Mouse (Mus musculus) E14TG2a.4 (cell line): ENCODE measurements around the gene Ggt5.

Experiments
- H3K27me3 ChIP-seq: 2 replicates; pipeline ENCODE4 v1.6.1; 2014; ENCODE audit warnings: low read length, control low read depth; ENCODE audit not compliant: insufficient read depth
- H3K36me3 ChIP-seq: 2 replicates; pipeline ENCODE4 v1.6.1; 2014; ENCODE audit warnings: low read length, control low read depth; ENCODE audit not compliant: insufficient read depth
- H3K4me1 ChIP-seq: replicated peaks from 2 replicates; pipeline ENCODE4 v1.6.1; 2014; ENCODE audit warnings: low read depth, low read length, control low read depth
- H3K4me3 ChIP-seq: replicated peaks from 2 replicates; pipeline ENCODE4 v1.5.1; 2014; ENCODE audit warnings: mild to moderate bottlenecking, low read length
- H3K9me3 ChIP-seq: 2 replicates; pipeline ENCODE4 v1.6.1; 2014; ENCODE audit warnings: low read length, control low read depth
- CTCF ChIP-seq: conservative IDR thresholded peaks from 2 replicates; pipeline ENCODE4 v1.5.1; 2014; ENCODE audit warnings: low read length
- NANOG ChIP-seq: IDR thresholded peaks from 2 replicates; pipeline ENCODE4 v1.6.1; 2014; ENCODE audit warnings: borderline replicate concordance, low read length, mixed read lengths
- POU5F1 ChIP-seq: IDR thresholded peaks from 2 replicates; pipeline ENCODE4 v1.6.1; 2014; ENCODE audit warnings: low read length, borderline replicate concordance

Gene Ggt5

GRCm38 (mm10) chr10:75654053-75654452, 64.9 kb downstream of the Ggt5 start:
- Histone ChIP-seq H3K9me3 (no peaks in the 10 kb centered on the region), H3K4me1 (peaks cover 41% of the 10 kb centered on the region), H3K27me3 (no peaks in the 10 kb centered on the region), H3K36me3 (peaks cover 94% of the 10 kb centered on the region), H3K4me3 (no peak overlapping the region)
- TF ChIP-seq CTCF = no peak
- no peak for TF ChIP-seq NANOG
- TF ChIP-seq POU5F1 = no peak

GRCm38 (mm10) chr10:75657165-75657564, 68.0 kb downstream of the Ggt5 start:
- Histone ChIP-seq H3K36me3 (peaks cover 100% of the 10 kb centered on the region), H3K4me3 (no peak overlapping the region), H3K27me3 (no peaks in the 10 kb centered on the region), H3K4me1 (peaks cover 11% of the 10 kb centered on the region), H3K9me3 (no peaks in the 10 kb centered on the region)
- no peak for TF ChIP-seq POU5F1
- TF ChIP-seq NANOG = no peak
- no peak for TF ChIP-seq CTCF

- Histone ChIP-seq H3K9me3 (no peaks in the 10 kb centered on the region), H3K27me3 (no peaks in the 10 kb centered on the region), H3K4me1 (peaks cover 6% of the 10 kb centered on the region; the same call in 1 of the 2 replicates), H3K4me3 (no peak overlapping the region), H3K36me3 (peaks cover 100% of the 10 kb centered on the region)
- no peak for TF ChIP-seq POU5F1
- TF ChIP-seq NANOG = no peak
- TF ChIP-seq CTCF = no peak
These were observed 68.6 kb downstream of the Ggt5 start for GRCm38 (mm10) chr10:75657772-75658171.

- Histone ChIP-seq H3K36me3 (peaks cover 96% of the 10 kb centered on the region), H3K27me3 (peaks cover 4% of the 10 kb centered on the region), H3K4me1 (peaks cover 13% of the 10 kb centered on the region), H3K9me3 (no peaks in the 10 kb centered on the region), H3K4me3 (no peak overlapping the region)
- TF ChIP-seq POU5F1 = no peak
- TF ChIP-seq CTCF = no peak
- TF ChIP-seq NANOG = no peak
These were observed 72.2 kb downstream of the Ggt5 start for GRCm38 (mm10) chr10:75661381-75661780.

- Histone ChIP-seq H3K9me3 (no peaks in the 10 kb centered on the region), H3K4me3 (no peak overlapping the region), H3K27me3 (peaks cover 9% of the 10 kb centered on the region), H3K36me3 (peaks cover 96% of the 10 kb centered on the region), H3K4me1 (peaks cover 18% of the 10 kb centered on the region)
- TF ChIP-seq CTCF = no peak
- TF ChIP-seq POU5F1 = no peak
- no peak for TF ChIP-seq NANOG
These were observed 72.7 kb downstream of the Ggt5 start for GRCm38 (mm10) chr10:75661876-75662275.

GRCm38 (mm10) chr10:75662575-75662974, 73.4 kb downstream of the Ggt5 start:
- Histone ChIP-seq H3K36me3 (peaks cover 90% of the 10 kb centered on the region), H3K4me1 (peaks cover 22% of the 10 kb centered on the region), H3K4me3 (no peak overlapping the region), H3K9me3 (no peaks in the 10 kb centered on the region), H3K27me3 (peaks cover 16% of the 10 kb centered on the region)
- TF ChIP-seq POU5F1 = no peak
- no peak for TF ChIP-seq NANOG
- no peak for TF ChIP-seq CTCF

- Histone ChIP-seq H3K4me3 (no peak overlapping the region), H3K36me3 (peaks cover 84% of the 10 kb centered on the region), H3K4me1 (peaks cover 25% of the 10 kb centered on the region), H3K9me3 (no peaks in the 10 kb centered on the region), H3K27me3 (peaks cover 38% of the 10 kb centered on the region)
- TF ChIP-seq POU5F1 (no peak), CTCF (no peak), NANOG (no peak)
These were observed 75.6 kb downstream of the Ggt5 start for GRCm38 (mm10) chr10:75664673-75665270.

- Histone ChIP-seq H3K4me3 (peak overlapping the region; percentile 79), H3K9me3 (no peaks in the 10 kb centered on the region), H3K27me3 (peaks cover 45% of the 10 kb centered on the region), H3K4me1 (peaks cover 25% of the 10 kb centered on the region), H3K36me3 (peaks cover 84% of the 10 kb centered on the region)
- TF ChIP-seq CTCF = no peak
- TF ChIP-seq NANOG = no peak
- TF ChIP-seq POU5F1 = no peak
These were observed 77.4 kb downstream of the Ggt5 start for GRCm38 (mm10) chr10:75666451-75667030.
